Mouse (Mus musculus): Measurements from ENCODE around the gene Tob2. TPM values are rescaled to one million over a fixed set of nuclear protein-coding genes. Genes with fewer than 3 reads are reported as not detected.

Tob2 gene
- 12.8 TPM for polyA plus RNA-seq (2014; fragmentation: Illumina TruSeq; extraction: RNeasy Lipid Tissue Mini Kit (QIAGEN cat#74804); ENCODE audit: insufficient read depth, low read depth, low replicate concordance)

DNA sequence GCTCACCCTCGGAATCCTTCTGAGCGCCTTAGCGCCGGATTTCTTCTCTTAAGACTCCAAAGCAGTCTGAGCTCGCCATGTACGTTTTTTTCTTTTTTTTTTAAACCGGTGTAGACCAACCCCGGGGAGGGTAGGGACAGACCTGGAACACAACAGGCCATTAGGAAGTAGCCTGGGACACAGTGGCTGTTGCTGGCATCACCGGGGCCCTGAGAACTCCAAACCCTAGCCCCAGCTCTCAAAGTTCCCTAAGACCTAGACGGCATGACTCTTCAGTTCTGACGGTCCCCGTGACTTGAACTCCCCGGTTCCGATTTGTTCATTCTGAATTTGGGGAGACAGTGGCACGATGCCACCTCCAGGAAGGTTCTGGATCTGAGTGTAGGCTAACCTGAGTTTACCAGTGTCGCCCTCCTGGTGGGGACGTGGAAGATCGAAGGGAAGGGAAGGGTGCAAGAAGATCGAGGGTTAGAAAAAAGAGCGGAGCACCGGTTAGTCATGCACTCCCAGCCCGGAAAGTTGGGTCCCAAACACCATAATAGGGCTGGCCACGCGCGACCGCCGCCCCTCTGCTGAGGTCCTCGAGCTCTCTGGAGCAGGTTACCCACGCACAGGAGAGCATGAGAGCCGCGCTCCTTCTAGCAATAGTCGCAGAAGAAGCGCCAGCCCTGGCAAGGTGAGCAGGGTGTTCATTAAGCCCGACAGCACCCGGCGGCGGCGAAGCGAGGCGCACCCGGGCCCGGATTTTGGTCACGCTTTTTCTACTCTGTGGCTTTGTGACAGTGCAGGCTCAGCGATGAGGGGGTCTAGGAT, at the start of gene Tob2:
Tob2 (minus strand) TSS at position 280 of the 813 bp plus-strand sequence.

DNA sequence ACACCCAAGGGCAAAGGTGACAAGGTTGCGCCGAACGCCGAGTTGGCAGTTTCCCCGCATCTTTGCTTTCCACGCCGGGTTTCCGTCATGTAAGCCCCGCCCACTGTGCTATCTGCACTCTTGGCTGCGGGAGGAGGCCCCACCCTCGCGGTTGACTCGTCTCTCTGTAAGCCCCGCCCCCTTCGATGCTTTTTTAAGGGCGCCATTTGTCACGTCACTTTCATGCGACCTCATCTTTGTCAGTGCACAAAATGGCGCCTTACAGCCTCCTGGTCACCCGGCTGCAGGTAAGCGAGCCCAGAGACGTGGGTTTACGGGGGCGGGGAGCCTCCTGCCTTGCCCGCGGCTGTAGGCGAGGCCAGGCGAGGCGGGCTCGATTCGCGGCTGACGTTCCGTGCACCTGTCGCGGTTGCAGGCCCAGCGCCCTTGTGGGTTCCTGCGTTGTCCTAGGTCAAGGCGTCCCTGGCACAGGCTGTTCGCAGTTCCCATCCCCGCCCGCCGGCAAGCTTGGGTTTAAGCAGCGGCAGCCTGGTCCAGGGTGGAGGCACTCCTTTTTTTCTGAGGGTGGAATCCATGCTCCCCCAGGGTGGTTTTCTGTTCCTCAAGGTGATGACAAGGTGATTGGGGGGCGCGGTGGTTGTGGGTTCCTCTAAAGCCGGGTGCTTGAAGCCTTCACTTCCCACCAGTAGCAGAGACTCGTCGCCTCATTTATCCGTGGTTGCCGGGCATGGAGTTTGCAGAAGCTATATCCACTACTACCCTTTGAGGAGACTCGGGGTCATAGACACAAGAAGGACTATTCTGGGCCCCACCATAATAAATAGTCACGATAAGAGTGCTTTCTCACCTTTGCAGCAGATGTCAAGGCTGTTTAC, 13.9 kb upstream of the Tob2 start, which contains the start of gene Aco2:
Aco2 (plus strand) TSS at position 48 of the 875 bp plus-strand sequence.

DNA sequence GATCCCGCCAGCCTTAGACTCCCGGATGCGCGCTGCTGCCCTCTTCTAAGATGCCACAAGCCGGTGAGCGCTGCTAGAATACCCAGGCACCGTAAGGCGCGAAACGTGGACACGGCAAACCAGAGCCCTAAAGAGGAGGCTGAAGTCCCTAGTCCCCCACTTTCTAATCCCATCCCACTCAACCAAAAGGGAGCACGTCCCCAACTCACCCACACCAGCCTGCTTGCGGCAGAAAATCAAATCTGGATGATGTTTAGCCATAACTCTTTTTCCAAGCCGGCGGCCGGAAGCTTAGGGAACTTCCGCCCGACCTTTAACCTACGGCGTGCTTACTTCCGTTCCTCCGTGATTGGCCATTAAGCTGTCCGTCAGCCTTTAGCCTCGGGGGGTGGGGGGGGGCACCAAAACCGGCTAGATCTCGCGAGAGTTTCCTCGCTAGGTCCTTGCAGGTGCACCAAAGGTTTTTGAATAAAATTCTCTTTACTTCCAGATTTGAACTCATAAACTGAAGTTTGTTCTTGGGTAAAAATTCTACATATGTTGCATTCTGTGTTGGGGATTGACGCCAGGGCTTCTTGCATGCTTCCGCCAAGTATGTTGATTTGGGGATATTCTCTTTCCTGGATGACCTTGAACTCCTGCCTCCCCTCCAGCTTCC, 13.1 kb upstream of the Tob2 start, which contains the start of gene Phf5a:
Phf5a (minus strand) TSS at position 308 of the 658 bp plus-strand sequence.

DNA sequence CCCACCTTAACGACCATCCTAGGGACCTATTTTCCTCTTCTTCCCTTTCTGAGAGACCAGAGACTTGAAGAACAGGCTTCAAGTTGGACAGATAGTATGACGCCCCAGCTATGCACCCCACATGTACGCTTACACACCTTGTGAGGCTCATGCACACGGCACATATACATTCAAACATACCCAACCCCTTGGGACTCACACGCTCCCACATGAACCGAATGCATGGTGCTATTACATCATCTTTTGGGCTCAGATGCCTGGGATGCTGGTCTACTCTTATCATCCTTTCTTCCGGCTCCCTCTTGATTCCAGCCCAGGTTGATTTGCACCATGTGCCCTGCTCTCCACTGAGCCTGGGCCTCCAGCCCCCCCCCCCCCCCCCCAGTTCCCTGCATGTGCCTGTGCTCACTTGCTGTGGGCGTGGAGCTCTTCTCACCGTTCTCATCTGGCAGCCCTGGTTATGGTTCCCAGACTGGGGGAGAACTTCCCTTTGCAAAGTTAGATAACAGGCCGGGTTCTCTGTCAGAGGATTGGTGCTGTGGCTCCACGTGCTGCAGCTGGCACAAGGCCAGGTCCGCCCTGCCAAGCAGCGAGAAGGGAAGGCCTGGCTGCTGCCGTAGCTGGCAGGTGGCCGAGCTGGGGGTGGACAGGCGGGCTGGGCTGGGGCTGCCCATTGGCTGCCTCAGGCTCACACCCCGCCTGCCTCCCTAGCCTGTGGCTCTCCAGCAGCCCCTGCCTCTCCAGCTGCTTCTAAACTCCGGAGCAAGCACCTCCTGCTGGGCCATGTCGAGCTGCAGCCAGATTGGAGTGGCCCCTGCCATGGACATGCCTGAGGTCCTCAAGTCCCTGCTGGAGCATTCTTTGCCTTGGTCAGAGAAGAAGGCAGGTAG, 56.4 kb downstream of the Tob2 start, which contains the start of gene Tef:
Tef (plus strand) TSS at position 421 of the 890 bp plus-strand sequence.

Other genes with a start within 250 kb of the Tob2 start
- 8.0 TPM for gene L3mbtl2, start 194.9 kb downstream of the Tob2 start, polyA plus RNA-seq (2014; fragmentation: Illumina TruSeq; extraction: RNeasy Lipid Tissue Mini Kit (QIAGEN cat#74804); ENCODE audit: insufficient read depth, low read depth, low replicate concordance)
- gene Chadl, start 161.5 kb downstream of the Tob2 start, polyA plus RNA-seq (2014; fragmentation: Illumina TruSeq; extraction: RNeasy Lipid Tissue Mini Kit (QIAGEN cat#74804); ENCODE audit: insufficient read depth, low read depth, low replicate concordance) = 1.7 TPM
- 18.3 TPM for gene Zc3h7b, start 113.7 kb downstream of the Tob2 start, polyA plus RNA-seq (2014; fragmentation: Illumina TruSeq; extraction: RNeasy Lipid Tissue Mini Kit (QIAGEN cat#74804); ENCODE audit: insufficient read depth, low read depth, low replicate concordance)
- 25.6 TPM for gene Rangap1, start 113.3 kb downstream of the Tob2 start, polyA plus RNA-seq (2014; fragmentation: Illumina TruSeq; extraction: RNeasy Lipid Tissue Mini Kit (QIAGEN cat#74804); ENCODE audit: insufficient read depth, low read depth, low replicate concordance)
- 35.0 TPM for gene Tef, start 56.4 kb downstream of the Tob2 start, polyA plus RNA-seq (2014; fragmentation: Illumina TruSeq; extraction: RNeasy Lipid Tissue Mini Kit (QIAGEN cat#74804); ENCODE audit: insufficient read depth, low read depth, low replicate concordance)
- gene Phf5a, start 13.1 kb upstream of the Tob2 start, polyA plus RNA-seq (2014; fragmentation: Illumina TruSeq; extraction: RNeasy Lipid Tissue Mini Kit (QIAGEN cat#74804); ENCODE audit: insufficient read depth, low read depth, low replicate concordance) = 55.8 TPM
- 86.1 TPM for gene Aco2, start 13.5 kb upstream of the Tob2 start, polyA plus RNA-seq (2014; fragmentation: Illumina TruSeq; extraction: RNeasy Lipid Tissue Mini Kit (QIAGEN cat#74804); ENCODE audit: insufficient read depth, low read depth, low replicate concordance)
- gene Polr3h, start 67.4 kb upstream of the Tob2 start, polyA plus RNA-seq (2014; fragmentation: Illumina TruSeq; extraction: RNeasy Lipid Tissue Mini Kit (QIAGEN cat#74804); ENCODE audit: insufficient read depth, low read depth, low replicate concordance) = 10.8 TPM
- gene Csdc2, start 78.0 kb upstream of the Tob2 start, polyA plus RNA-seq (2014; fragmentation: Illumina TruSeq; extraction: RNeasy Lipid Tissue Mini Kit (QIAGEN cat#74804); ENCODE audit: insufficient read depth, low read depth, low replicate concordance) = 3.1 TPM
- gene Pmm1, start 102.1 kb upstream of the Tob2 start, polyA plus RNA-seq (2014; fragmentation: Illumina TruSeq; extraction: RNeasy Lipid Tissue Mini Kit (QIAGEN cat#74804); ENCODE audit: insufficient read depth, low read depth, low replicate concordance) = 27.0 TPM
- gene 1700029P11Rik, start 121.7 kb upstream of the Tob2 start, polyA plus RNA-seq (2014; fragmentation: Illumina TruSeq; extraction: RNeasy Lipid Tissue Mini Kit (QIAGEN cat#74804); ENCODE audit: insufficient read depth, low read depth, low replicate concordance) = not detected
- gene Xrcc6, start 129.0 kb upstream of the Tob2 start, polyA plus RNA-seq (2014; fragmentation: Illumina TruSeq; extraction: RNeasy Lipid Tissue Mini Kit (QIAGEN cat#74804); ENCODE audit: insufficient read depth, low read depth, low replicate concordance) = 16.5 TPM
- gene Desi1, start 175.1 kb upstream of the Tob2 start, polyA plus RNA-seq (2014; fragmentation: Illumina TruSeq; extraction: RNeasy Lipid Tissue Mini Kit (QIAGEN cat#74804); ENCODE audit: insufficient read depth, low read depth, low replicate concordance) = 16.9 TPM
- 153 TPM for gene Snu13, start 188.8 kb upstream of the Tob2 start, polyA plus RNA-seq (2014; fragmentation: Illumina TruSeq; extraction: RNeasy Lipid Tissue Mini Kit (QIAGEN cat#74804); ENCODE audit: insufficient read depth, low read depth, low replicate concordance)
- gene 4930407I10Rik, start 200.4 kb upstream of the Tob2 start, polyA plus RNA-seq (2014; fragmentation: Illumina TruSeq; extraction: RNeasy Lipid Tissue Mini Kit (QIAGEN cat#74804); ENCODE audit: insufficient read depth, low read depth, low replicate concordance) = not detected
- gene Mei1, start 211.2 kb upstream of the Tob2 start, polyA plus RNA-seq (2014; fragmentation: Illumina TruSeq; extraction: RNeasy Lipid Tissue Mini Kit (QIAGEN cat#74804); ENCODE audit: insufficient read depth, low read depth, low replicate concordance) = not detected